19 mouse cellular contexts compared by ENCODE assay signal in genomic region chrX:51892716-51893115, GRCm38 (mm10).
A peak's percentile ranks its signal among the peaks of the same experiment; 100 is the strongest.
DNase-seq lines count a peak whose midpoint lies in the region; ATAC-seq and TF ChIP-seq lines count a peak whose summit lies in the region.
"Had no signal": no experiment of that assay in that cellular context is flagged by ENCODE, and none has a peak within 500 bp of the region (broad histone marks: within the 10 kb centered on the region; RNA-seq: fewer than 3 reads in every experiment).

No protein-coding gene starts in this region.

- H3K4me2 ChIP-seq in forebrain, embryonic 14.5 days (ENCODE audit: low read length): no peak overlapping the region
- no peak overlapping the region for H3K4me2 ChIP-seq in forebrain, embryonic 16.5 days (ENCODE audit: low read length)
- H3K4me2 ChIP-seq in lung, embryonic 14.5 days: no peak overlapping the region
- no peak overlapping the region for H3K4me2 ChIP-seq in lung, postnatal 0 days (replicated peaks; ENCODE audit: low read depth, low read length)
- H3K4me2 ChIP-seq: embryonic facial prominence, embryonic 12.5 days; embryonic facial prominence, embryonic 15.5 days; forebrain, embryonic 12.5 days; forebrain, embryonic 15.5 days had no signal

- no peak overlapping the region for H3K4me3 ChIP-seq in forebrain, embryonic 14.5 days (ENCODE audit: low read depth, low read length)
- no peak overlapping the region for H3K4me3 ChIP-seq in forebrain, embryonic 16.5 days (replicated peaks; ENCODE audit: low read length)
- H3K4me3 ChIP-seq in lung, embryonic 14.5 days (ENCODE audit: low read depth, low read length): no peak overlapping the region
- no peak overlapping the region for H3K4me3 ChIP-seq in lung, postnatal 0 days (ENCODE audit: low read depth, low read length)
- H3K4me3 ChIP-seq: embryonic facial prominence, embryonic 12.5 days; embryonic facial prominence, embryonic 15.5 days; erythroblast, embryonic 14.5 days; forebrain, embryonic 10.5 days; forebrain, embryonic 12.5 days; forebrain, embryonic 15.5 days had no signal

- DNase-seq in cerebellum, postnatal 14 days: peak; percentile 9 to 33
- DNase-seq in cerebellum, postnatal 36 days: no peak
- peak; percentile 25 for DNase-seq in forebrain, embryonic 14.5 days (ENCODE audit: low spot score)
- DNase-seq in lung, embryonic 14.5 days: peak; percentile 8
- no peak for DNase-seq in lung, postnatal 0 days (ENCODE audit: low spot score)
- DNase-seq: adrenal gland, adult 2 months; adrenal gland, postnatal 10 days; adrenal gland, postnatal 25 days; cerebellum, adult 11 months; cerebellum, adult 2 months; cerebellum, adult 9-10 months; embryo, embryonic 11 days had no signal

- WGBS in forebrain, embryonic 14.5 days: 56% methylated on average over 1 of the region's 1 CpGs
- WGBS in forebrain, embryonic 16.5 days: 58% methylated on average over 1 of the region's 1 CpGs
- 54% methylated on average over 1 of the region's 1 CpGs for WGBS in lung, embryonic 14.5 days
- 61% methylated on average over 1 of the region's 1 CpGs for WGBS in lung, postnatal 0 days

- H3K27ac ChIP-seq in forebrain, embryonic 14.5 days (ENCODE audit: low read depth, low read length): no peak overlapping the region
- H3K27ac ChIP-seq in forebrain, embryonic 16.5 days (ENCODE audit: low read length): no peak overlapping the region
- no peak overlapping the region for H3K27ac ChIP-seq in lung, embryonic 14.5 days (ENCODE audit: low read depth)
- H3K27ac ChIP-seq in lung, postnatal 0 days (ENCODE audit: low read length): no peak overlapping the region
- H3K27ac ChIP-seq: embryonic facial prominence, embryonic 12.5 days; embryonic facial prominence, embryonic 15.5 days; forebrain, embryonic 10.5 days; forebrain, embryonic 12.5 days; forebrain, embryonic 15.5 days had no signal

- H3K27me3 ChIP-seq in forebrain, embryonic 14.5 days (replicated peaks; ENCODE audit: control insufficient read depth, insufficient read depth, low read length): no peaks in the 10 kb centered on the region
- H3K27me3 ChIP-seq in forebrain, embryonic 16.5 days (replicated peaks; ENCODE audit: control insufficient read depth, insufficient read depth, low read length): no peaks in the 10 kb centered on the region
- no peaks in the 10 kb centered on the region for H3K27me3 ChIP-seq in lung, embryonic 14.5 days (ENCODE audit: insufficient read depth, low read length)
- H3K27me3 ChIP-seq in lung, postnatal 0 days (replicated peaks; ENCODE audit: insufficient read depth, low read length): no peaks in the 10 kb centered on the region
- H3K27me3 ChIP-seq: embryonic facial prominence, embryonic 12.5 days; embryonic facial prominence, embryonic 15.5 days; forebrain, embryonic 12.5 days; forebrain, embryonic 15.5 days had no signal

- no peak for TF ChIP-seq EP300 in lung, postnatal 0 days (IDR thresholded peaks at IDR 0.05)

- H3K4me1 ChIP-seq in forebrain, embryonic 14.5 days (ENCODE audit: control insufficient read depth, insufficient read depth, low read length): no peaks in the 10 kb centered on the region
- H3K4me1 ChIP-seq in forebrain, embryonic 16.5 days (replicated peaks; ENCODE audit: control insufficient read depth, insufficient read depth, low read length): no peaks in the 10 kb centered on the region
- H3K4me1 ChIP-seq in lung, embryonic 14.5 days (ENCODE audit: insufficient read depth): no peaks in the 10 kb centered on the region
- no peaks in the 10 kb centered on the region for H3K4me1 ChIP-seq in lung, postnatal 0 days (ENCODE audit: insufficient read depth, low read depth, low read length)
- H3K4me1 ChIP-seq: embryonic facial prominence, embryonic 12.5 days; embryonic facial prominence, embryonic 15.5 days; forebrain, embryonic 12.5 days; forebrain, embryonic 15.5 days had no signal

- TF ChIP-seq CTCF in lung, embryonic 14.5 days (IDR thresholded peaks at IDR 0.05; ENCODE audit: low read depth): no peak
- no peak for TF ChIP-seq CTCF in lung, postnatal 0 days (IDR thresholded peaks at IDR 0.05)

- no peaks in the 10 kb centered on the region for H3K36me3 ChIP-seq in forebrain, embryonic 14.5 days (ENCODE audit: control insufficient read depth, insufficient read depth, low read length)
- H3K36me3 ChIP-seq in forebrain, embryonic 16.5 days (ENCODE audit: control insufficient read depth, insufficient read depth): no peaks in the 10 kb centered on the region
- H3K36me3 ChIP-seq in lung, embryonic 14.5 days (ENCODE audit: insufficient read depth): no peaks in the 10 kb centered on the region
- H3K36me3 ChIP-seq in lung, postnatal 0 days (ENCODE audit: insufficient read depth, low read length): no peaks in the 10 kb centered on the region
- H3K36me3 ChIP-seq: embryonic facial prominence, embryonic 12.5 days; embryonic facial prominence, embryonic 15.5 days; forebrain, embryonic 10.5 days; forebrain, embryonic 12.5 days; forebrain, embryonic 15.5 days had no signal

- H3K9me3 ChIP-seq in forebrain, embryonic 14.5 days (replicated peaks; ENCODE audit: control insufficient read depth, low read length): no peaks in the 10 kb centered on the region
- H3K9me3 ChIP-seq in forebrain, embryonic 16.5 days (ENCODE audit: control insufficient read depth, low read length): no peaks in the 10 kb centered on the region
- peaks cover 3% of the 10 kb centered on the region; the same call in 1 of the 2 replicates for H3K9me3 ChIP-seq in lung, embryonic 14.5 days (ENCODE audit: low read depth, low read length)
- no peaks in the 10 kb centered on the region for H3K9me3 ChIP-seq in lung, postnatal 0 days (ENCODE audit: low read length)
- H3K9me3 ChIP-seq: embryonic facial prominence, embryonic 12.5 days; embryonic facial prominence, embryonic 15.5 days; forebrain, embryonic 10.5 days; forebrain, embryonic 12.5 days; forebrain, embryonic 15.5 days had no signal

- H3K9ac ChIP-seq in forebrain, embryonic 14.5 days (ENCODE audit: low read length): no peak overlapping the region
- H3K9ac ChIP-seq in forebrain, embryonic 16.5 days (replicated peaks; ENCODE audit: low read depth, low read length): no peak overlapping the region
- H3K9ac ChIP-seq in lung, embryonic 14.5 days: no peak overlapping the region
- H3K9ac ChIP-seq in lung, postnatal 0 days (replicated peaks; ENCODE audit: low read depth): no peak overlapping the region
- H3K9ac ChIP-seq: embryonic facial prominence, embryonic 12.5 days; embryonic facial prominence, embryonic 15.5 days; forebrain, embryonic 12.5 days; forebrain, embryonic 15.5 days had no signal

- no peak for ATAC-seq in forebrain, embryonic 14.5 days
- ATAC-seq in forebrain, embryonic 16.5 days: no peak
- no peak for ATAC-seq in lung, embryonic 14.5 days (ENCODE audit: insufficient read depth)
- no peak for ATAC-seq in lung, postnatal 0 days
- ATAC-seq: forebrain, embryonic 15.5 days had no signal

Comparison
In these comparisons a context has a peak if more than half of its experiments do, and no peak if none do; other contexts are left out.
1. DNase-seq: peak in cerebellum, postnatal 14 days (2 of 2), forebrain, embryonic 14.5 days (single experiment) and lung, embryonic 14.5 days (single experiment); none in cerebellum, postnatal 36 days (0 of 2) and lung, postnatal 0 days (single experiment).